Mouse (Mus musculus) MEL (cell line): ENCODE measurements around the gene Gchfr. TPM values are rescaled to one million over a fixed set of nuclear protein-coding genes. Genes with fewer than 3 reads are reported as not detected.
A peak's percentile ranks its signal among the peaks of the same experiment; 100 is the strongest.

Experiments used
- DNase-seq: peaks from one replicate; pipeline ENCODE4 v3.0.0; 2011; ENCODE audit warnings: low read depth, low spot score
- H3K27ac ChIP-seq: 2 replicates; pipeline ENCODE4 v1.5.1; 2012; ENCODE audit warnings: low read depth, mild to moderate bottlenecking, control low read depth, low read length, moderate library complexity; ENCODE audit not compliant: control insufficient read depth
- H3K27me3 ChIP-seq, 2 experiments: fragments of 150-350 bp in 1 of 2; sonication (generic) in 1 of 2; 2 replicates each; pipeline ENCODE4 v1.6.1; 2012; ENCODE audit warnings: low read length in 2 of 2, mild to moderate bottlenecking in 2 of 2, improper control_type of control experiment in 1 of 2, moderate library complexity in 1 of 2; ENCODE audit not compliant: insufficient read depth in 2 of 2, control insufficient read depth in 1 of 2
- H3K36me3 ChIP-seq, 2 experiments: 2 replicates each; pipeline ENCODE4 v1.6.1; 2012 to 2014; ENCODE audit warnings: low read length in 2 of 2, improper control_type of control experiment in 1 of 2, inconsistent platforms in 1 of 2, mild to moderate bottlenecking in 1 of 2; ENCODE audit not compliant: insufficient read depth in 2 of 2, control insufficient read depth in 1 of 2
- H3K4me1 ChIP-seq, 2 experiments: fragments of 150-350 bp in 1 of 2; sonication (generic) in 1 of 2; 2 replicates each; pipeline ENCODE4 v1.6.1; 2012; ENCODE audit warnings: low read length in 2 of 2, improper control_type of control experiment in 1 of 2, mild to moderate bottlenecking in 1 of 2; ENCODE audit not compliant: insufficient read depth in 2 of 2, control insufficient read depth in 1 of 2
- H3K4me3 ChIP-seq, 2 experiments: fragments of 150-350 bp in 1 of 2; sonication (generic) in 1 of 2; 2 replicates each; pipeline ENCODE4 v1.5.1; 2012; ENCODE audit warnings: low read depth in 2 of 2, low read length in 2 of 2, mild to moderate bottlenecking in 2 of 2, moderate library complexity in 2 of 2, control low read depth in 1 of 2, improper control_type of control experiment in 1 of 2; ENCODE audit not compliant: control insufficient read depth in 1 of 2, insufficient read depth in 1 of 2
- H3K79me2 ChIP-seq: 2 replicates; pipeline ENCODE4 v1.6.1; 2012; ENCODE audit warnings: mild to moderate bottlenecking, low read length, moderate library complexity; ENCODE audit not compliant: control insufficient read depth, poor library complexity, insufficient read depth
- H3K9ac ChIP-seq: 2 replicates; pipeline ENCODE4 v1.6.1; 2012; ENCODE audit warnings: low read depth, mild to moderate bottlenecking, control low read depth, low read length, moderate library complexity; ENCODE audit not compliant: control insufficient read depth, poor library complexity, severe bottlenecking
- H3K9me3 ChIP-seq: fragments of 150-350 bp; sonication (generic); replicated peaks from 2 replicates; pipeline ENCODE4 v1.6.1; 2012; ENCODE audit warnings: mild to moderate bottlenecking, low read length, improper control_type of control experiment, moderate library complexity; ENCODE audit not compliant: insufficient read depth
- BHLHE40 ChIP-seq: IDR thresholded peaks from 2 replicates; pipeline ENCODE4 v1.6.1; 2012; ENCODE audit warnings: low read depth, mild to moderate bottlenecking, inconsistent platforms, low read length, improper control_type of control experiment, borderline replicate concordance
- CHD2 ChIP-seq: IDR thresholded peaks from 2 replicates; pipeline ENCODE4 v1.6.1; 2011; ENCODE audit warnings: low read length, improper control_type of control experiment
- E2F4 ChIP-seq: IDR thresholded peaks from 2 replicates; pipeline ENCODE4 v1.6.1; 2011; ENCODE audit warnings: low read depth, low read length, improper control_type of control experiment, borderline replicate concordance
- ELF1 ChIP-seq: IDR thresholded peaks from 2 replicates; pipeline ENCODE4 v1.6.1; 2014; ENCODE audit warnings: low read depth, mild to moderate bottlenecking, inconsistent platforms, low read length, improper control_type of control experiment, moderate library complexity
- EP300 ChIP-seq, 2 experiments: IDR thresholded peaks; 2 replicates each; pipeline ENCODE4 v1.6.1; 2011; ENCODE audit warnings: improper control_type of control experiment in 2 of 2, low read length in 2 of 2, low read depth in 1 of 2, mild to moderate bottlenecking in 1 of 2
- ETS1 ChIP-seq: IDR thresholded peaks from 2 replicates; pipeline ENCODE4 v1.6.1; 2012; ENCODE audit warnings: low read depth, mild to moderate bottlenecking, inconsistent platforms, low read length, improper control_type of control experiment, moderate library complexity
- GATA1 ChIP-seq: IDR thresholded peaks from 2 replicates; pipeline ENCODE4 v1.6.1; 2011; ENCODE audit warnings: low read depth, low read length, improper control_type of control experiment
- KAT2A ChIP-seq: conservative IDR thresholded peaks from 2 replicates; pipeline ENCODE4 v1.6.1; 2012; ENCODE audit warnings: low read depth, low read length, improper control_type of control experiment, inconsistent platforms
- MAZ ChIP-seq: IDR thresholded peaks from 2 replicates; pipeline ENCODE4 v1.6.1; 2012; ENCODE audit warnings: low read depth, mild to moderate bottlenecking, inconsistent platforms, low read length, improper control_type of control experiment
- MXI1 ChIP-seq: IDR thresholded peaks from 2 replicates; pipeline ENCODE4 v1.6.1; 2011; ENCODE audit warnings: mild to moderate bottlenecking, low read depth, low read length, improper control_type of control experiment
- MYB ChIP-seq: IDR thresholded peaks from 2 replicates; pipeline ENCODE4 v1.6.1; 2011; ENCODE audit warnings: mild to moderate bottlenecking, low read depth, low read length, improper control_type of control experiment
- MYC ChIP-seq: IDR thresholded peaks from 2 replicates; pipeline ENCODE4 v1.6.1; 2011; ENCODE audit warnings: low read depth, mild to moderate bottlenecking, low read length, improper control_type of control experiment, moderate library complexity
- NELFE ChIP-seq: IDR thresholded peaks from 2 replicates; pipeline ENCODE4 v1.6.1; 2011; ENCODE audit warnings: low read depth, low read length, improper control_type of control experiment
- POLR2A ChIP-seq, 2 experiments: IDR thresholded peaks; 2 replicates each; pipeline ENCODE4 v1.6.1; 2011 to 2012; ENCODE audit warnings: low read length in 2 of 2, mild to moderate bottlenecking in 2 of 2, control low read depth in 1 of 2, improper control_type of control experiment in 1 of 2, low read depth in 1 of 2, moderate library complexity in 1 of 2; ENCODE audit not compliant: control insufficient read depth in 1 of 2, insufficient read depth in 1 of 2, poor library complexity in 1 of 2
- POLR2AphosphoS2 ChIP-seq: IDR thresholded peaks from 2 replicates; pipeline ENCODE4 v1.6.1; 2011; ENCODE audit warnings: low read length, improper control_type of control experiment
- POLR2AphosphoS5 ChIP-seq: IDR thresholded peaks from 2 replicates; pipeline ENCODE4 v1.6.1; 2012; ENCODE audit warnings: low read depth, borderline replicate concordance, mild to moderate bottlenecking, inconsistent platforms, low read length, moderate library complexity, mixed read lengths
- RCOR1 ChIP-seq: IDR thresholded peaks from 2 replicates; pipeline ENCODE4 v1.6.1; 2012; ENCODE audit warnings: low read depth, mild to moderate bottlenecking, inconsistent platforms, low read length, improper control_type of control experiment
- SIN3A ChIP-seq: IDR thresholded peaks from 2 replicates; pipeline ENCODE4 v1.6.1; 2012; ENCODE audit warnings: low read length, improper control_type of control experiment, inconsistent platforms
- TAL1 ChIP-seq: IDR thresholded peaks from 2 replicates; pipeline ENCODE4 v1.6.1; 2012; ENCODE audit warnings: mild to moderate bottlenecking, inconsistent platforms, low read length, moderate library complexity, mixed read lengths
- TBP ChIP-seq: IDR thresholded peaks from 2 replicates; pipeline ENCODE4 v1.8.0; 2011; ENCODE audit warnings: low read depth, low read length, improper control_type of control experiment
- TCF12 ChIP-seq: IDR thresholded peaks from 2 replicates; pipeline ENCODE4 v1.6.1; 2014; ENCODE audit warnings: low read depth, mild to moderate bottlenecking, inconsistent platforms, low read length, improper control_type of control experiment, moderate library complexity
- ZMIZ1 ChIP-seq: IDR thresholded peaks from 2 replicates; pipeline ENCODE4 v1.6.1; 2012; ENCODE audit warnings: low read depth, mild to moderate bottlenecking, inconsistent platforms, low read length, improper control_type of control experiment, moderate library complexity
- polyA plus RNA-seq, 2 experiments: library from polyadenylated mRNA; stranded (reverse) in 1 of 2; unstranded in 1 of 2; fragments of >175 nt in 1 of 2; fragments of >200 nt in 1 of 2; gene quantifications; 2 replicates each; pipeline versions ENCODE4 v1.2.1 to v1.2.4; 2012; ENCODE audit warnings: low replicate concordance in 2 of 2, low read depth in 1 of 2; ENCODE audit not compliant: insufficient read length in 2 of 2, insufficient read depth in 1 of 2, missing spikeins in 1 of 2
- total RNA-seq: library from RNA; depleted of rRNA; stranded (reverse); fragments of 300-350 nt; gene quantifications from 2 replicates; pipeline ENCODE4 v1.2.3, GENCODE M21; 2012; rRNA removed

Gchfr gene
- total RNA-seq = not detected in 2 replicates
- not detected for polyA plus RNA-seq

GRCm38 (mm10) chr2:119166901-119167865 is at the start of gene Gchfr:
Gene Gchfr (plus strand): TSS chr2:119167773.
- H3K36me3 ChIP-seq = peaks cover 0 to 14% of the 10 kb centered on the region in 2 experiments; a peak in 2 of 4 replicates
- no peaks in the 10 kb centered on the region for H3K27me3 ChIP-seq
- H3K27ac ChIP-seq = no peak within 1 kb of the TSS
- H3K79me2 ChIP-seq = no peaks in the 10 kb centered on the region
- no peaks in the 10 kb centered on the region for H3K9me3 ChIP-seq
- DNase-seq = no peak
- no peak within 1 kb of the TSS for H3K4me3 ChIP-seq
- no peak within 1 kb of the TSS for H3K9ac ChIP-seq
- peaks cover 7 to 26% of the 10 kb centered on the region in 2 experiments for H3K4me1 ChIP-seq
- TF ChIP-seq EP300 (IDR thresholded peaks at IDR 0.05; ENCODE audit: low read depth in 1 of 2, low read length in 2 of 2) (no peak), POLR2AphosphoS5 (no peak)

GRCm38 (mm10) chr2:119136346-119136898 is 31.2 kb upstream of the Gchfr start:
- Histone ChIP-seq H3K9me3 (no peaks in the 10 kb centered on the region), H3K4me3 (no peak overlapping the region), H3K27ac (peak overlapping the region; percentile 80), H3K27me3 (no peaks in the 10 kb centered on the region), H3K79me2 (no peaks in the 10 kb centered on the region), H3K36me3 (peaks cover 23 to 29% of the 10 kb centered on the region in 2 experiments), H3K9ac (no peak overlapping the region), H3K4me1 (peaks cover 19 to 21% of the 10 kb centered on the region in 2 experiments)
- peak; percentile 89 for DNase-seq
- 0 out of 2 replicates have a peak, but pooled peaks have one; percentile 9 for TF ChIP-seq ELF1
- peak; percentile 11; the same call in 1 of the 2 replicates for TF ChIP-seq TBP
- TF ChIP-seq RCOR1 = peak; percentile 87
- no peak; a peak in 1 of 4 replicates for TF ChIP-seq POLR2A (IDR thresholded peaks at IDR 0.05; ENCODE audit: control insufficient read depth in 1 of 2, insufficient read depth in 1 of 2, low read depth in 1 of 2, low read length in 2 of 2, poor library complexity in 1 of 2)
- TF ChIP-seq SIN3A = peak; percentile 81; the same call in 1 of the 2 replicates
- TF ChIP-seq TAL1 = peak; percentile 89
- TF ChIP-seq MXI1 = peak; percentile 51; the same call in 1 of the 2 replicates
- peak; percentile 50; the same call in 1 of the 2 replicates for TF ChIP-seq BHLHE40
- peak; percentile 97 for TF ChIP-seq GATA1
- TF ChIP-seq ZMIZ1 = no peak
- TF ChIP-seq NELFE = no peak
- no peak for TF ChIP-seq KAT2A
- no peak for TF ChIP-seq CHD2
- peak; percentile 70; the same call in 1 of the 2 replicates for TF ChIP-seq MYC
- 0 out of 2 replicates have a peak, but pooled peaks have one; percentile 59 for TF ChIP-seq POLR2AphosphoS2
- TF ChIP-seq MAZ = peak; percentile 68; the same call in 1 of the 2 replicates
- peak; percentile 94 for TF ChIP-seq TCF12
- TF ChIP-seq ETS1 = peak; percentile 79
- TF ChIP-seq EP300 (IDR thresholded peaks at IDR 0.05; ENCODE audit: low read depth in 1 of 2, low read length in 2 of 2) = peak; percentile 87 to 95
- TF ChIP-seq MYB = no peak; the same call in 1 of the 2 replicates
- no peak for TF ChIP-seq E2F4
